Mouse (Mus musculus): ENCODE results near the gene Ly75.

The Ly75 gene

DNA sequence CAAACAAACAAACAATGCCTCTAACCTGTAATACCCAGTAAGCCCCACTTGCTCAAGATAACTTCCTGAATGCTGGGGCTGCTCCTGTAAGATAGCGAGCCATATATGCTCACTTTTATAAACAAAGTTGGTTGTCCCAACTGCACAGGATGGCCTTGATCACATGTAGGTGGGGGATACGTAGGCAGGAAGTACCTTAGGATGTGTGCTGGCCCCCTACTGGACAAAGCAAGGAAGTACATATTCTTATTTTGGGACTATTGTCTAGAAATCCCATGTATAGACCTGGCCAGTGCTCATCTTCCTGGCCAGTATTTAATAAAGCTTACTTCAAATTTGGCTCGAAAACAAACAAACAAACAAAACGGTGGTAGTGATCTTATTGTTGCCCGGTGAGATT, 59.7 kb downstream of the Ly75 start:
- DNase-seq (ENCODE audit: low read depth, low spot score) = no peak

DNA sequence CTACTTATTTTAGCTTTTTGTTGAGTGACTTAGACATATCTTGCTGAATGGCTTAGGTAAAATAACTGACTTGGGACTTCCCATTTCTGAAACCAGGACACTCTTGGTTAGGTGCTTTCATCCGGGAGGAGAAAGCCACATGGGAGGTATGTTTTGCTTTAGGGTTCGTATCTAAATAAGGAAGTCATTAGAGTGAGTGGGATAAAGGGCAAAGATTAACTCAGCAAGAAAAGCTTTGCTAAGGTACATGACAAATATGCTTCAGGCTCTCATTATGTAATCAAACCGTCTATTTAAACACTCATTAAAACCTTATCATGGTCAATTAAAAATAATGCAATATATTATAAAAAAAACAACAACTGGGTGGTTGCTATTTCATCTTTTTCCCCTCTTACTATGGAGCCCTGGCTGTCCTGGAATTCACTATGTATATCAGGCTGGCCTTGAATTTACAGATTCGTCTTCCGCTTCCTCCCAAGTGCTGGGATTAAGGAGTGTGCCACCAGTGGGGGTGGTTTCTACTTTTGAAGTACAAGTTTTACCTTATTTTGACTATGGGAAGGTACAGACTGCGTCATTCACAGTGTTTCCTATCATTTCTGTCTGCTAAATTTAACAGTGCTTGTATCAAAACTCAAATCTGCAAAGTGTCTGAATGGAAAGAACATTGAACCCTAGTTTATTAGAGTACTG, 60.9 kb downstream of the Ly75 start:
- peak; percentile 24 for DNase-seq (ENCODE audit: low read depth, low spot score)

- DNase-seq (ENCODE audit: low read depth, low spot score) = no peak
These were observed 79.3 kb downstream of the Ly75 start for GRCm38 (mm10) chr2:60303796-60304195.

GRCm38 (mm10) chr2:60299323-60299722, 83.8 kb downstream of the Ly75 start:
- DNase-seq (ENCODE audit: low read depth, low spot score) = no peak

- no peak for DNase-seq (ENCODE audit: low read depth, low spot score)
These were observed 84.8 kb downstream of the Ly75 start for GRCm38 (mm10) chr2:60298266-60298665.

DNA sequence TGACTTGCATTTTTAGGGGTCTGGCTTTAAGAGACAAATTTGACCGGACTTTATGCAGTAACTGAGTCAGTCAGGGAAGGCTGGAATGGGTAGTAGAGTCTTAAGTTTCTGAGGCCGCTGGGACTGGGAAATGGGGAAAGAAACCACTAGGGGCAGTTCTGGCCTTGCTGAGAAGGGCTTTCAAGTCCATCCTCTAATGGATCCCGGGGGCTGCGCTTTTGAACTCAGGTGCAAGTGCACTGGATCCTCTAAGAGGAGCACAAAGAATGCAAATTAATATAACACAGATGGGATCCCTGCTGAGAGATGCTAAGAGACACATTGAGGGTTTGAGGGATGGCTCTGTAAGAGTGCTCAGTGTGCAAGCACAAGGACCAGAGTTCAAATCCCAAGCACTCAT, 91.7 kb downstream of the Ly75 start:
- DNase-seq (ENCODE audit: low read depth, low spot score) = no peak

- no peak for DNase-seq (ENCODE audit: low read depth, low spot score)
These were observed 93.7 kb downstream of the Ly75 start for GRCm38 (mm10) chr2:60289451-60289850.

GRCm38 (mm10) chr2:60288606-60289005, 94.5 kb downstream of the Ly75 start:
- no peak for DNase-seq (ENCODE audit: low read depth, low spot score)

DNA sequence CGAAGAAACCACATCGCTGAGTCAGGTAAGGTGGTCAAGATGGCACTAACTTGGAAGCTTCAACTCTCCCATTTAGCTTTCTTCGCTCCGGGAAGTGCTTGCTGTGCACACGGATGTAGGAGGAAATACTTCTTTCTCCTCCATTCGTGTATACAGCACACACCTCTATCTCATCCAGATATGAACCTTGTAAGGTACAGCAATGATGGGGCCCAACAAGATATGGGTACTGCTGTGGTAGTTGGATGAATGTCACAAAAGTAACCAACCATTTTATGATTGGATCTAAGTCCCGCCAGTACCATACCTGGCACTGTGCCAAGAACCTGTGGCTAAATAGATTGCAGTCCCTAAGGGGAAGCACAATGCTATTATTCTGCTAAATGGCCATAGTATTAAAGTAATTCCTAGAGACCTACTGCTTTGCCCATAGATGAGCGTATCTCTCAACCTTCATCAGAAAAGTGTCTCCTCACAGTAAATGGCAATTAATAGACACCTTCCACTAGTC, 97.9 kb downstream of the Ly75 start:
- no peak for DNase-seq (ENCODE audit: low read depth, low spot score)

GRCm38 (mm10) chr2:60284467-60284821, 98.7 kb downstream of the Ly75 start, which contains the start of gene Cd302:
Gene Cd302, minus strand, starts transcription at chr2:60284488.
- no peak for DNase-seq (ENCODE audit: low read depth, low spot score)

DNA sequence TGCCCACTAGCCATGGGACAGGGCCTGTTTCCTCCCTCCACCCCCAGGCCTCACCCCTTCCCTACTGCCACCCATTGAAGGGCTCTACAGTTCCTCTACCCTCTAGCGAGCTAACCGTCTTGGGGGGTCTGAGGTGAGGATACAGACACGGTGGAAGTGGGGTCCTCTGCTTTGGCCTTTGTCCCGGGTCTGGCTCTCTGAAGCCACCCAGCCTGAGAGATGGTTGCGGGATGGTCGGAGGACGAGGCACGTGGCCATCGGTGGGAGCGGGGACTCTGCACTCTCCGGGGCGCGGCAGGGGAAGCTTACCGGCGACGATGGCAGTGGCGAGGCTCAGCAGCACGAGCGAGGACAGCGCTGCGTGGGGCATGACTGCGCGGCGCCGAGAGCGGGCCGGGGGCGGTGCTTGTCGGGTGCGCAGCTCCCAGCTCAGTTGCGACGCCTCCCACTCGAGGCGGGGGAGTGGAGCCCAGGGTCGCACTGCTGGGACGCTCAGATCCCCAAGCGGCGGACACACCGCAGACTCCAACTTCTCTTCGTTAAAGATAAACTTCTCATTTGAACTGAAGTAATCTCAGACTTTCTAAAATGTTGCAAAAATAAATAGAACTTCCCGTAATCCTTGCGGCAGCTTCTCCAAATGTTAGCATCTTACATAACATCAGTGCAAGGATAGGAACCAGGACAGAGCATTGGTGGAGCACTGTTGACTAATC, 99.2 kb downstream of the Ly75 start:
- DNase-seq (ENCODE audit: low read depth, low spot score) = peak; percentile 29

GRCm38 (mm10) chr2:60283208-60283750, 99.8 kb downstream of the Ly75 start:
- peak; percentile 24 for DNase-seq (ENCODE audit: low read depth, low spot score)

GRCm38 (mm10) chr2:60282625-60283024, 100.5 kb downstream of the Ly75 start:
- DNase-seq (ENCODE audit: low read depth, low spot score) = no peak

GRCm38 (mm10) chr2:60278627-60279026, 104.5 kb downstream of the Ly75 start:
- no peak for DNase-seq (ENCODE audit: low read depth, low spot score)

DNA sequence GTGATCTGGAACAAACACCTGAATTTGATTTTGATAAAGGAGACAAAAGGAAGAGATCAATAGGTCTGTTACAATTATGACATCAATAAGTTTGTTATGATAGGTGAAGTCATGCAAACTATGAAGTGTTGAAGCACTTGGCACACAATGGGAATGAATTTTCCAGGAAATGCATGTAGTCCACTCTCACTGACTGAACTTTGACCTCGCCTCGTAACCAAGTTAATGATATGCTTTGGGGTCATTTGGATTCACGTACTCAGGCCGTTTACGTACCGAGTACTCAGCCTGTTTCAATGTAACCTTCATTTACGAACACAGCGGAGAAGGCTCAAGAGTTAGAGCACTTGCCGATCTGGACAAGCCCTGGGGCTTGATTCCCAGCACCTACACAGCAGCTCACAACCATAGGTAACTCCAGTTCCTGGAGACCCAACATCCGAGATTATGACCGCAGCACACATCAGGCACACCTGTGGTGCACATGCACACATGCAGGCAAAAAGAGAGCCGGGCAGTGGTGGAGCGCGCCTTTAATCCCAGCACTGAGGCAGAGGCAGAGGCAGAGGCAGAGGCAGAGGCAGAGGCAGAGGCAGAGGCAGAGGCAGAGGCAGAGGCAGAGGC, 113.1 kb downstream of the Ly75 start:
- DNase-seq (ENCODE audit: low read depth, low spot score) = no peak

- DNase-seq (ENCODE audit: low read depth, low spot score) = no peak
These were observed 115.5 kb downstream of the Ly75 start for GRCm38 (mm10) chr2:60267567-60267966.

- DNase-seq (ENCODE audit: low read depth, low spot score) = no peak
These were observed 122.3 kb downstream of the Ly75 start for GRCm38 (mm10) chr2:60260621-60261350.

DNA sequence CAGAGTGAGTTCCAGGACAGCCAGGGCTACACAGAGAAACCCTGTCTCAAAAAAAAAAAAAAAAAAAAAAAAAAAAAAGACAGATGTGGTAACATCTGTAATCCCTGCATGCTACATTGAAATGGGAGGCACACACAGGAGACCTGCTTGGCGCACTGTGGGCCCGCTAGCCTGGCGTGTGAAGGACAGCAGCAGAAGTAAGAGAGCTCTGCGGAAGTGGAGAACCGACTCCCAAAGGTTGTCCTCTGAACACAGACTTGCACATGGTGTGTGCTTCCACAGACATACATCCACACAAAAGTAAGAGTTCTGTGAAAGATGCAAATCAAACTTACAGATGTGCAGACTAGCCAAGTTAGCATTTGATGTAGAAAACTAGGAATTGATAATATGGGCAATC, 123.9 kb downstream of the Ly75 start:
- no peak for DNase-seq (ENCODE audit: low read depth, low spot score)

- no peak for DNase-seq (ENCODE audit: low read depth, low spot score)
These were observed 126.4 kb downstream of the Ly75 start for GRCm38 (mm10) chr2:60256751-60257150.

DNA sequence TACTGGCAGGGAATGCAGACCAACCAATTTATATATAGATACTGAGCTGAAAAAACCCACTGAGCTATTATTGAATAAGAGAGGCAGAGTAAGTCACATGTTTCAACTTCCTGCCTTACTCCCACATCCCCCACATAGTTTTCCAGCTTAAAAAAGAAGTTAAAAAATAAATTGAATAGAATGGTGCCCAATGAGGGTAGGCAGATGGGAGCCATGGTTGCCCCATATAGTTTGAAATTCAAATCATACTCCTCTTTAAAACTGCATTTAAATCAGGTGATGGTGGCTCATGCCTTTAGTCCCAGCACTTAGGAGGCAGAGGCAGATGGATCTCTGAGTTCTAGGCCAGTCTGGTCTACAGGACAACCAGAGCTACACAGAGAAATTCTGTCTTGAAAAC, 129.6 kb downstream of the Ly75 start:
- peak; percentile 75 for DNase-seq (ENCODE audit: low read depth, low spot score)

- no peak for DNase-seq (ENCODE audit: low read depth, low spot score)
These were observed 130.3 kb downstream of the Ly75 start for GRCm38 (mm10) chr2:60252782-60253181.
